Comparison of ENCODE assay signal across 8 mouse cellular contexts in the genomic region with DNA sequence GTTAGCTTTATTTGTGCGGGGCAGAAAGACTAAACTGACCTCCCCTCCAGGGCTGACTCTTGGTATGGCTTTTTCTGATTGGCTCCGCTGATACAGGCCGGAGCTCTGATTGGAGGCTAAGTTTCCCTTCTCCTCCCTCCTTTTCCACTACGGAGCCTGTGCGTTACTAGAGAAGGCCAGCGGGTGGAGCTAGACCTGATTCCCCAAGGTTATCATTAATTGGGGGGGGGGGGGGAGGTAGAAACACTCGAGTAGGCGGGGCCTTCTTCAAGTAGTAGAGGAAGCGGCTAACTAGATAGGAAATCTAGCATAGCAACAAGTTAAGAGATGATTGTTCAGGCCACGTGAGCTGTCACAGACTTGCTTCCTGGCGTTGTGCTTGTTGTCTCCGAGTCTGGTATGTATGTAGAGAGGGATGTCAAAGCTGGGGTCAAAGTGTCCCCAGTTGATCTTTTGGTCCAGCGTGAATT. TPM values are rescaled to one million over a fixed set of nuclear protein-coding genes. Genes with fewer than 3 reads are reported as not detected.
DNase-seq lines count a peak whose midpoint lies in the region; ATAC-seq lines count a peak whose summit lies in the region.

No protein-coding gene starts in this region.

- peaks cover 78% of the 10 kb centered on the region for H3K27me3 ChIP-seq in hindbrain, embryonic 14.5 days (ENCODE audit: control insufficient read depth, insufficient read depth, low read length)

- peak overlapping the region; percentile 90 for H3K4me2 ChIP-seq in hindbrain, embryonic 14.5 days (replicated peaks)

- 0 out of 2 replicates have a peak overlapping the region, but pooled peaks have one; percentile 57 for H3K9ac ChIP-seq in hindbrain, embryonic 14.5 days

- no peak overlapping the region for H3K27ac ChIP-seq in hindbrain, embryonic 14.5 days

- H3K4me1 ChIP-seq in hindbrain, embryonic 14.5 days (replicated peaks; ENCODE audit: control insufficient read depth, insufficient read depth, low read length) = peaks cover 34% of the 10 kb centered on the region

- no peaks in the 10 kb centered on the region for H3K9me3 ChIP-seq in hindbrain, embryonic 14.5 days (ENCODE audit: control insufficient read depth, low read length)

- peak; percentile 87 for DNase-seq in WW6 (ENCODE audit: low read depth, low spot score)
- DNase-seq in cerebellum, postnatal 25 days = peak; percentile 77 to 88
- DNase-seq in frontal cortex, postnatal 36 days (ENCODE audit: low spot score in 2 of 2) = peak; percentile 70 to 83
- peak; percentile 79 for DNase-seq in hindbrain, embryonic 14.5 days (ENCODE audit: low spot score)
- DNase-seq in layer of hippocampus, postnatal 25 days (ENCODE audit: extremely low spot score in 1 of 2, low spot score in 1 of 2) = peak; percentile 50 to 73
- DNase-seq in lung, postnatal 14 days = peak; percentile 92
- DNase-seq in ovary, postnatal 36 days (ENCODE audit: low spot score) = peak; percentile 80
- peak; percentile 89 for DNase-seq in thymus, postnatal 25 days

- WGBS in hindbrain, embryonic 14.5 days = under 1% methylated on average over 13 of the region's 13 CpGs

- peak overlapping the region; percentile 41 for H3K4me3 ChIP-seq in hindbrain, embryonic 14.5 days (replicated peaks; ENCODE audit: low read length)

- H3K36me3 ChIP-seq in hindbrain, embryonic 14.5 days (replicated peaks; ENCODE audit: control insufficient read depth, insufficient read depth) = no peaks in the 10 kb centered on the region

- peak; percentile 44 for ATAC-seq in hindbrain, embryonic 14.5 days (ENCODE audit: low FRiP score)

RNA-seq across cellular contexts. Expression of a gene that starts 1.1 kb away (rescaled TPM):
- 1.6 and 1.9 TPM in 2 replicates for polyA plus RNA-seq in hindbrain, embryonic 14.5 days (2014; fragmentation: Nextera tagmentation; extraction: Ambion mirVana)
- 100 to 1,000 TPM; 389 to 394 TPM for total RNA-seq in layer of hippocampus, postnatal 25 days (2021)

RNA-seq across cellular contexts. Expression of a gene that starts 1.6 kb away (rescaled TPM):
- polyA plus RNA-seq in hindbrain, embryonic 14.5 days (2014; fragmentation: Nextera tagmentation; extraction: Ambion mirVana) = 0.31 TPM in 1 of 2 replicates, not detected in the other
- total RNA-seq in layer of hippocampus, postnatal 25 days (2021) = under 1 TPM; 0.84 to 0.87 TPM

RNA-seq across cellular contexts. Expression of a gene that starts 15.0 kb away (rescaled TPM):
- 3.6 and 3.8 TPM in 2 replicates for polyA plus RNA-seq in hindbrain, embryonic 14.5 days (2014; fragmentation: Nextera tagmentation; extraction: Ambion mirVana)
- 1 to 10 TPM; 2.1 to 2.7 TPM for total RNA-seq in layer of hippocampus, postnatal 25 days (2021)

RNA-seq across cellular contexts. Expression of a gene that starts 28.3 kb away (rescaled TPM):
- 97.3 and 102 TPM in 2 replicates for polyA plus RNA-seq in hindbrain, embryonic 14.5 days (2014; fragmentation: Nextera tagmentation; extraction: Ambion mirVana)
- total RNA-seq in layer of hippocampus, postnatal 25 days (2021) = 10 to 100 TPM; 60.1 to 62.4 TPM

RNA-seq across cellular contexts. Expression of a gene that starts 36.1 kb away (rescaled TPM):
- polyA plus RNA-seq in hindbrain, embryonic 14.5 days (2014; fragmentation: Nextera tagmentation; extraction: Ambion mirVana) = 1.0 and 2.0 TPM in 2 replicates
- under 1 TPM in 1 of 2 experiments, not detected in 1; 0.94 TPM for total RNA-seq in layer of hippocampus, postnatal 25 days (2021)
